Mouse (Mus musculus): ENCODE data around the gene Pde6h.
A peak's percentile ranks its signal among the peaks of the same experiment; 100 is the strongest.

Pde6h gene

DNA sequence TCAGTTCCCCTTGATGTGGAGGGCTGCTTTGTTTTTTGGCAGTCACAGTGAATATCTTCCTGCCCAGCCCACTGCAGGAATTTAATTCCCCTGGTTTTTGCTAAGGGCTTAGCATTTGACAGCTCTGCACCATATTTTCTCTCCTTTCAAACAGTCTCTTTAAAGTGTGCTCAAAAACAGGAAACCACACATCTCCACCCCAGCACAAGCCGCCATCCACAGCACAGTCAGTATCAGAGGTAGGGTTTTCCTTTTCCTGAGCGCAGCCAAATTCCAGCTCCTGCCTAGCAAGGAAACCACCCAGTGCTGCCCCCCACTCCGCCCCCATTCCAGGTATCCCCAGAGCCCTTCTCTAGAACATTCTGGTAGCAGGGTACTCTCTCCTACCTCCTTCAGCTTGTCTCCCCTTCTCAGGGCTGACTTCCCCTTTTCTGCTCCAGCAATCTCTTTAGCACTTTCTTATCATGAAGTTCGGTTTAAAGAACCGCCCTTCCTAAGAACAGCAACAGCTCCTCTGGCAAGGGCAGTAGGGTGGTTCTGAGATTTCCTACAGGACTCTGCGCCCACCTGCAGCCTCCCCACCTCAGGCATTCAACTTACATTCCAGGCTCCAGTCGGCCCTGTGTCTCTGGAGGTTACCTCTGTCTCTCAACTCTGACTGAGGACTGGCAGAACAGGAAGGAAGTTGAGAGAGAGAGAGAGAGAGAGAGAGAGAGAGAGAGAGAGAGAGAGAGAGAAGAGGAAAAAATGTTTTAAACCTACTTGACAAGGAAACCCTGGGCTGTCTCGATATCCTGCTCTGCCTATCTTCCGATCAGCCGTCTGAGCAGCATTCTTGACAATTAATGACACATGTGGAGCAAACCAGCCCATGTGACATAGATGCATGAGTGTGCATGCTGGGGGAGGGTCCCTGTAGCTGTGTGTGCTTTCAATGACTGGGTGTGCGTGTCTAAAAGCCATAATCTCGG lies 17.7 kb downstream of the Pde6h start, which contains the start of gene Arhgdib:
Gene Arhgdib, minus strand, starts transcription at position 849 of the 971 bp plus-strand sequence.
- peak; percentile 79 to 82 for DNase-seq

GRCm38 (mm10) chr6:136942280-136942679 lies 18.6 kb downstream of the Pde6h start:
- no peak for DNase-seq

DNA sequence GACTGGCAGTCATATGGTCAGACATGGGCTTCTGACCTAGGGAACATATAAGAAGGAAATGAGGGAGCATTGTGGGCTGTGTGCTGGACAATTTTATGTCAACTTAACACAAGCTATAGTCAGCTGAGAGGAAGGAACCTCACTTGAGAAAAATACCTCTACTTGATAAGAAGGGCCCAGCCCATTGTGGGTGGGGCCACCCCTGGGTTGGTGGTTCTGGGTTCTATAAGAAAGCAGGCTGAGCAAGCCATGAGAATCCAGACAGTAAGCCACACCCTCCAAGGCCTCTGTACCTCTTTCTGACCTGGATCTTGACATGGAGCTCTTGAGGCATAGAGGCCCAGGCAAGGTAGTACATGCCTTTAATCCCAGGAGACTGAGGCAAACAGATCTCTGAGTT lies 19.8 kb downstream of the Pde6h start:
- DNase-seq: peak; percentile 35 to 36

GRCm38 (mm10) chr6:136944511-136944910 lies 20.9 kb downstream of the Pde6h start:
- DNase-seq: no peak

DNA sequence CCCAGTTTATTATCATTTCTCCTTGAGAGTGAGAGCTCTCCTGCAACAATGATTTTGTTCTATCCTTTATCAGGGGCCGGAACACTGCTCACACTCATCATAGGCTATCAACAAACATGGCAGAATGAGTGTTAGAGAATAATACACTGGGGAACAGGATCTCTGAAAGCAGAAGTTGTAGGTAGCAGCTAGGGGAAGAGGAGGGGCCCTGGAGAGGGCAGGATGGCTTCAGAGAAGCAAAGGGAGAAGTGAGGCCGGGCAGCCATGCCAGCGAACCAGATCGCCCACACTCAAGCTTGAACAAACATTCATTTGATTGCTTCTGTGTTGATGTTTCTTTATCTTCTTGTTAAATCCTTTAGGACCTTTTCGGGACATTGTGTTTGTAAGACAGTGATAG lies 22.6 kb downstream of the Pde6h start:
- peak; percentile 79 to 82 for DNase-seq

DNA sequence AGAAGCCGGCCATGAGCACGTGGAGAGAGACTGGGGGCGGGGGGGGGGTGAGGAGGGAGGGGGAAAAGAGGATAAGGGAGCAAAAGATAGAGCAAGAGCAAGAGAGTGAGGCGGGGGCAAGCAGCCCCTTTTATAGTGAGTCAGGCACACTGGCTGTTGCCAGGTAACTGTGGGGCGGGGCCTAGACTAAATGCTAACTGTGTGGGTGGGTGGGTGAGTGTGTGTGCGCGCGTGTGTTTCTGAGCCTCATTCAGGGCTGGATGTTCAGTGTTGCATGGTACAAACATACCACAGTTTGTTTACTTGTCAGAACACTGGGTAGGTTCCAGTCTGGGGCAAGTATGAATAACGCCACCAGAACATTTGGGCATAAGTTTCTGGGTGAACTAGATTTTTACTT lies 23.3 kb downstream of the Pde6h start:
- DNase-seq: peak; percentile 72 to 76

- DNase-seq: no peak
Measured at GRCm38 (mm10) chr6:136947716-136948115, 24.1 kb downstream of the Pde6h start.

- DNase-seq: no peak
Measured at GRCm38 (mm10) chr6:136950171-136950570, 26.5 kb downstream of the Pde6h start.

- no peak for DNase-seq
Measured at GRCm38 (mm10) chr6:136952930-136953329, 29.3 kb downstream of the Pde6h start.

GRCm38 (mm10) chr6:136954192-136954591 lies 30.6 kb downstream of the Pde6h start:
- DNase-seq: no peak

- DNase-seq: no peak
Measured at GRCm38 (mm10) chr6:136954715-136955114, 31.1 kb downstream of the Pde6h start.

DNA sequence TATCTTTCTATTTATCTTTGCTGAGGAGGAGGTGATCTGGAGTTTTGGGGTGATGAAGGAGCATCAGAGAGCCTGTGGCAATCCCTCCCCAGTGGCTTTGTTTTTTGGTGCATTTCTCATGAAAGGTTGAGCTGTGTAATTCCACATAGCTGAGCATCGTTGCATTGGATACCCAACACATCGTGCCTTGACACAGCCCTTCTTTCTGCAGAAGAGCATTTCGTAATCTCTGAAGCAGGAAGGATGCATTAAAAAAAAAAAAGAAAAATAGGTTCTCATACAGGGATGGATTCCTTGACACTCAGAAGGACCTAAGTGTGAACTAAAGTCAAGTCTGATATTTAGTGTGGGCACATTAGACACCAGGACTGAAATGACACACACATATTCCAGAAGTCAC lies 31.6 kb downstream of the Pde6h start:
- DNase-seq: no peak

- DNase-seq: no peak
Measured at GRCm38 (mm10) chr6:136957062-136957461, 33.4 kb downstream of the Pde6h start.

GRCm38 (mm10) chr6:136959131-136959530 lies 35.5 kb downstream of the Pde6h start:
- DNase-seq: no peak

GRCm38 (mm10) chr6:136962957-136963356 lies 39.3 kb downstream of the Pde6h start:
- no peak for DNase-seq

GRCm38 (mm10) chr6:136964609-136965510 lies 41.2 kb downstream of the Pde6h start:
- DNase-seq: peak; percentile 48 to 61

DNA sequence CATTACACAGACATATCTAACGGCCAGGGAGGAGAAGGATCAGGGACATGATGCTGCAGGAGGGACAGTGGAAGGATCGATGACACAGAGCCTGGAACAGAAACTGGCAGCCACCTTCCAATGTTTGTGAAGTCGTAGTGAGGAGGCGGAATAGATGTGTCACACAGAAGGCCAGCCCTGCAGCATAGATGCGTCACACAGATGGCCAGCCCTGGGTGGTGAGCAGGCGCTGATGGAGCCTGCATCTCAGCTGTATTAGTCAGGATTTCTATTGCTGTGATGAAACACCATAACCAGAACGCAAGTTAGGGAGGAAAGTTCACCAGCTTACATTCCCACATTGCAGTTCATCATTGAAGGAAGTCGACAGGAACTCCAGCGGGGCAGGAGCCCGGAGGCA lies 42.3 kb downstream of the Pde6h start:
- no peak for DNase-seq

DNA sequence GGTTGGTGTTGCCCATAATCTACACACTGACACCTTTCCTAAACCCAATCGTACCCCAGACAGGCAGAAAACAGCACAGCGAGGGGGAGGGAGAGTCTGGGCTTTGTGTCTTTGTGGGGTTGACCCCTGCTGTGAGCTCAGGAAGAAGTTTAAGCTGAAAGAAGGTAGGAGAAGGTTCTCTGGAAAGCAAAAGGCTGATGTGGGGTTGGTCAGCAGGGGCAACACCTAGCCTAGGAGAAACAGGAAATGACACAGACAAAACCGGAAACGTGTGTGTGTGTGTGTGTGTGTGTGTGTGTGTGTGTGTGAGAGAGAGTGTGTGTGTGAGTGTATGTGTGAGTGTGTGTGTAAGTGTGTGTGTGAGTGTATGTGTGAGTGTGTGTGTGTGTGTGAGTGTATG lies 43.8 kb downstream of the Pde6h start:
- peak; percentile 62 to 63 for DNase-seq

- DNase-seq: peak; percentile 42 to 54
Measured at GRCm38 (mm10) chr6:136968877-136969276, 45.2 kb downstream of the Pde6h start.

DNA sequence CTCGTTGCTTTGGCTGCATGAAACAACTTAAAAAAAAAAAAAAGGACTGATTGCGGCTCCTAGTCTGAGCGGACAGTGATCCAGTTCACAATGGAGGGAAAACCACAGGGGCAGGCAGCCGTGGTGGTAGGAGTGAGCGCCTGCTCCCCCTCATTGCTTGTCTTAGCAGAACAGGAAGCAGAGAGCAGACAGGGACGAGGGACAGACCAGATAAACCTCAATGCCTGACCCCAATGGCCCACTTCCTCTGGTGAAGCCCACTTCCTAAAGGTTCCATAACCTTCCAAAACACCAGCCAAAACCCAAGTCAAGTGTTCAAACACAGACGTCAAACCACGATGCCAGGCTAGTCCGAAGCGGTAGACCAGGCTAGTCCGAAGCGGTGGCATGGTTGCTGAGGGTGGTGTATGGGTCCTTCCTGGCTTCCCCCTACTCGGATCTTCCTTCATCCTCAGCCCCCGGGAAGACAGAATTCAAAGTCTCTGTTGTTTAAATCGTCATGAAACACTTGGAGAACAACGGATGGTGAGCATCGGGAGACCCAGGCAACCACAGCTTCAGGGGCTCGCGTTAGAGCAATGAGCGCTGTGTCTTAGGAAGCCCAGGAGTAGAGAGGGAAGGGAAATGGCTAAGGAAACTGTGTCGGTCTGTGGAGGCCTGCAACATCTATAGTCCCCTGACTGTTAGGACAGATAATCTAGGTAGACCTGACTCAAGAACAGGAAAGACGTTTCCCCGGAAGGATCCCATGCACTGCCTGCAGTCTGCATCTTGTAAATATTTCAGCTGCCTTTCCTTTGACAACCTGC lies 55.8 kb downstream of the Pde6h start:
- DNase-seq: peak; percentile 31 to 38

DNA sequence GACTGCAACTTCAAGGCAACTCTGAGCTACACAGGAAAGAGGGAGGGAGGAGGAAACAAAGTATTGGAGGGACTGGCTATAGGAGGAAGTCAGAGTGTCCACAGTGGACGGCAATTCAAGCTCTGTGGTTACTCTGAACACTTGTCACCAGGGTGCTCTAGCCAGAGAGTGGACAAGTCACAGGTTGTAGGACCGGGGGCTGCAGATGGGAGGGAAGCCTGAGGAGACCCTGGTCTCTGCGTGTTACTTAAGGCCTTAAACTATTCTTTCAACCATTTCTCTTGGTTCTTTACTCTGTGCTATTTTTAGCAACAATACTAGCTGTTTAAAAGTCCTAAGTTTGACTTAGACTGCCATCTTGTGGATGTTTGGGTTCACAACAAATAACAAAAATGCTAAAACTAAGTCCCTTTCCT lies 56.7 kb downstream of the Pde6h start:
- peak; percentile 46 to 56 for DNase-seq

DNA sequence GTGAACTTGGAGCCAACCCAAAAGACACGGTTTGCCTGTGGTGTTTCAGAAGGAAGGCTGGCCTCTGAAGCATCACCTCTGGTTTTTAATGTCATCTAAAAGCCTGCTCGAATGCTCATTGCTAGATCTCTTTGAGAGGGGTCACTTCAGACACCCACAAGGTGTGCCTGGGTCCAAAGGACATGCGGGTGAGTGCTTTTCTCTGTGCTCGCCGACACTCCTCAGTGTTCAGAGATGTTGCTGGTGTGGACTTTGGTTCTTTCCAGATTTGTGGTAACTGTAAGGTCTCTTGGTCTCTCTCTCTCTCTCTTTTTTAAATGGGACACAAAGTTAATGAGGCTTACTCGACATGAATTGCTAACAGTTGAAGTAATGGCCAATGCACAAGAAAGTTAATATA lies 58.9 kb downstream of the Pde6h start:
- DNase-seq: no peak

GRCm38 (mm10) chr6:136983201-136983600 lies 59.6 kb downstream of the Pde6h start:
- DNase-seq: no peak
